Mouse (Mus musculus) embryonic facial prominence, embryonic 14.5 days (tissue): ENCODE data around the gene Lemd2. TPM values are rescaled to one million over a fixed set of nuclear protein-coding genes. Genes with fewer than 3 reads are reported as not detected.

Experiments used
- polyA plus RNA-seq: library from polyadenylated mRNA; unstranded; fragments of >200 nt; fragmentation: Nextera tagmentation; extraction: Ambion mirVana; gene quantifications from 2 replicates; pipeline ENCODE4 v1.2.1, GENCODE M21; 2014

Lemd2 gene
- polyA plus RNA-seq, 1 experiment from 2014 or later, result 16.0 TPM

Other genes with a start within 250 kb of the Lemd2 start
- 9.0 and 9.1 TPM in 2 replicates for gene Zbtb9, start 231.3 kb downstream of the Lemd2 start, polyA plus RNA-seq
- 9.0 and 9.8 TPM in 2 replicates for gene Bak1, start 175.5 kb downstream of the Lemd2 start, polyA plus RNA-seq
- 5.0 and 5.5 TPM in 2 replicates for gene Itpr3, start 147.2 kb downstream of the Lemd2 start, polyA plus RNA-seq
- gene Uqcc2, start 70.6 kb downstream of the Lemd2 start, polyA plus RNA-seq, result 343 and 350 TPM in 2 replicates
- gene Ip6k3, start 36.7 kb downstream of the Lemd2 start, polyA plus RNA-seq, result 0.59 and 1.1 TPM in 2 replicates